Mouse (Mus musculus): Measurements from ENCODE around the gene Numb. TPM values are rescaled to one million over a fixed set of nuclear protein-coding genes. Genes with fewer than 3 reads are reported as not detected.

Gene Numb
- total and polyA plus RNA-seq, 3 experiments: 8.4 to 14.6 TPM; not detected in 1

DNA sequence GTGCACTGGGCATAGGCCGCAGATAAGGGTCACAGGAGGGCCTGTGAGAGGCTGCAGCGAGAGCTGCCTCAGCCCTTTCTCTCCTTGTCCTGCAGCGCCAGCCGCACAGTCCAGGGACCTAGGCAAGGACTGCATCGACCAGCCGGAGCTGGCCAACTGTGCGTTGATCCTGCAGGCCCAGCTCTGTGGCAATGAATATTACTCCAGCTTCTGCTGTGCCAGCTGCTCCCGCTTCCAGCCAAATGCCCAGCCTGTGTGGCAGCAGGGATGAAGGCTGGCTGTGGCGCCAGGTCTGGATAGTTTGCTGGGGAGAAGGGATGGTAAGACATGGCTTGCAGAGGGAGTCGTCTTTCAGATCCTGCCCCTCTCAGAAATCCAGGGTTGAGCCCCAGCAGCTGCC is 130.0 kb downstream of the Numb start:
- no peak overlapping the region for H3K27ac ChIP-seq (ENCODE audit: control insufficient read depth, low read depth, low read length)
- no peak for TF ChIP-seq JUND (IDR thresholded peaks at IDR 0.05; ENCODE audit: low read depth, low read length)
- TF ChIP-seq MAFK (IDR thresholded peaks at IDR 0.05; ENCODE audit: borderline replicate concordance, low read depth, low read length): no peak
- TF ChIP-seq BHLHE40 (IDR thresholded peaks at IDR 0.05; ENCODE audit: borderline replicate concordance, low read depth, low read length): no peak
- no peak for TF ChIP-seq ZKSCAN1 (IDR thresholded peaks at IDR 0.05; ENCODE audit: low read depth, low read length)
- no peak for TF ChIP-seq MAX (IDR thresholded peaks at IDR 0.05; ENCODE audit: low read length)
- no peak for TF ChIP-seq SMC3 (IDR thresholded peaks at IDR 0.05; ENCODE audit: low read depth, low read length)
- no peak for TF ChIP-seq NRF1 (IDR thresholded peaks at IDR 0.05; ENCODE audit: insufficient read depth, low read depth, low read length, poor library complexity, severe bottlenecking)
- TF ChIP-seq UBTF (IDR thresholded peaks at IDR 0.05; ENCODE audit: borderline replicate concordance, insufficient read depth, low read depth, low read length): no peak
- H3K9me3 ChIP-seq (replicated peaks; ENCODE audit: insufficient read depth, low read length): no peaks in the 10 kb centered on the region
- no peaks in the 10 kb centered on the region; a peak in 1 of 4 replicates for H3K36me3 ChIP-seq (ENCODE audit: control insufficient read depth in 1 of 2, insufficient read depth in 2 of 2, low read length in 2 of 2)
- DNase-seq (ENCODE audit: low read depth, low spot score): no peak
- no peak overlapping the region for H3K4me3 ChIP-seq (ENCODE audit: control insufficient read depth in 1 of 2, insufficient read depth in 1 of 2, low read depth in 2 of 2, low read length in 2 of 2)
- no peaks in the 10 kb centered on the region for H3K4me1 ChIP-seq (ENCODE audit: control insufficient read depth in 1 of 2, insufficient read depth in 2 of 2, low read length in 2 of 2)
- H3K27me3 ChIP-seq (ENCODE audit: control insufficient read depth in 1 of 2, insufficient read depth in 2 of 2, low read length in 2 of 2): no peaks in the 10 kb centered on the region
- no peak overlapping the region for H3K9ac ChIP-seq (ENCODE audit: control insufficient read depth, low read depth, low read length, poor library complexity, severe bottlenecking)
- no peaks in the 10 kb centered on the region for H3K79me2 ChIP-seq (ENCODE audit: control insufficient read depth, insufficient read depth, low read length, poor library complexity)

DNA sequence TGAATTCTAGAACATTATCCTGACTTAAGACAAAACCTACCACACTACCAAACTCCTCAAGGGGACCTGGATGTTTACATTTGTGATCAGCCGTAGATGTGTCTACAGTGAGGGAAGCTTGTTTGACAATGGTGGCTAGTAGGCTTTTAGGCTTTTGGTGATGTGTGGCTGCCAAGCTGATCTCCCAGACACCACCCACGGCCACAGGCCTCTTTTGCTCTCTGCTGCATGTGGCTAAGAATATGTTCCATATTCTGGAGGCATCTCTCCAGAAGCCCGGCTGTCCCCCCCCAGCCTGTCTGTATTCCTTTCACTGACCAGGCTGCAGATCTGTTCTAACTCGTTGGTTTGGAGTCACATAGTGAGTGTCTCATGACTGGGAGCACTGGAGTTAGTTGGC is 131.0 kb downstream of the Numb start:
- DNase-seq (ENCODE audit: low read depth, low spot score): no peak
- Histone ChIP-seq H3K79me2 (ENCODE audit: control insufficient read depth, insufficient read depth, low read length, poor library complexity) (no peaks in the 10 kb centered on the region), H3K27me3 (ENCODE audit: control insufficient read depth in 1 of 2, insufficient read depth in 2 of 2, low read length in 2 of 2) (no peaks in the 10 kb centered on the region), H3K9me3 (replicated peaks; ENCODE audit: insufficient read depth, low read length) (no peaks in the 10 kb centered on the region), H3K9ac (ENCODE audit: control insufficient read depth, low read depth, low read length, poor library complexity, severe bottlenecking) (no peak overlapping the region), H3K36me3 (ENCODE audit: control insufficient read depth in 1 of 2, insufficient read depth in 2 of 2, low read length in 2 of 2) (no peaks in the 10 kb centered on the region; a peak in 1 of 4 replicates), H3K27ac (ENCODE audit: control insufficient read depth, low read depth, low read length) (no peak overlapping the region), H3K4me3 (ENCODE audit: control insufficient read depth in 1 of 2, insufficient read depth in 1 of 2, low read depth in 2 of 2, low read length in 2 of 2) (no peak overlapping the region), H3K4me1 (ENCODE audit: control insufficient read depth in 1 of 2, insufficient read depth in 2 of 2, low read length in 2 of 2) (no peaks in the 10 kb centered on the region)
- no peak for TF ChIP-seq CHD2 (IDR thresholded peaks at IDR 0.05; ENCODE audit: low read length)
- TF ChIP-seq JUND (IDR thresholded peaks at IDR 0.05; ENCODE audit: low read depth, low read length): no peak
- TF ChIP-seq MAX (IDR thresholded peaks at IDR 0.05; ENCODE audit: low read length): no peak
- TF ChIP-seq UBTF (IDR thresholded peaks at IDR 0.05; ENCODE audit: borderline replicate concordance, insufficient read depth, low read depth, low read length): no peak
- no peak for TF ChIP-seq E2F4 (IDR thresholded peaks at IDR 0.05; ENCODE audit: borderline replicate concordance, low read depth, low read length)
- no peak for TF ChIP-seq USF1 (IDR thresholded peaks at IDR 0.05; ENCODE audit: low read depth, low read length)
- no peak for TF ChIP-seq POLR2AphosphoS5 (IDR thresholded peaks at IDR 0.05; ENCODE audit: borderline replicate concordance, low read depth, low read length)
- no peak for TF ChIP-seq ZKSCAN1 (IDR thresholded peaks at IDR 0.05; ENCODE audit: low read depth, low read length)
- no peak for TF ChIP-seq BHLHE40 (IDR thresholded peaks at IDR 0.05; ENCODE audit: borderline replicate concordance, low read depth, low read length)
- TF ChIP-seq TBP (IDR thresholded peaks at IDR 0.05; ENCODE audit: low read depth, low read length): no peak

DNA sequence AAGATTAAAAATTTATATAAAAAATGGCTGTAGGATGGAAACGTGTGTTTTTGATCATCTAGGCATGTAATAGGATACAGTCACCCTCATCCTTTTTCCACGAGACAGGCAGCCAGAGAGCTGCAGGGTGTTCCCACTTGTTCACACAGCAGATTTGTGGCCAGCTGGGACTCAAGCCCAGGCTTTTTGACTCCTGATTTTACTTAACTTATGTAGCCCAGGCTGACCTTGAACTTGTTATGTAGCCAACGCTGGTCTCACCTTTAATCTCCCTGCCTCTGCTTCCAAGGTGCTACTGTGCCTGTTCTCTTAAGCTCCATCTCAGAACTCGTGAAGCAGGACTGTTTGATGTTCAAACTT is 132.0 kb downstream of the Numb start:
- TF ChIP-seq USF1 (IDR thresholded peaks at IDR 0.05; ENCODE audit: low read depth, low read length) (no peak), MXI1 (IDR thresholded peaks at IDR 0.05; ENCODE audit: low read depth, low read length) (no peak), UBTF (IDR thresholded peaks at IDR 0.05; ENCODE audit: borderline replicate concordance, insufficient read depth, low read depth, low read length) (no peak), E2F4 (IDR thresholded peaks at IDR 0.05; ENCODE audit: borderline replicate concordance, low read depth, low read length) (no peak), POLR2AphosphoS5 (IDR thresholded peaks at IDR 0.05; ENCODE audit: borderline replicate concordance, low read depth, low read length) (no peak), POLR2AphosphoS2 (IDR thresholded peaks at IDR 0.05; ENCODE audit: low read length) (no peak), NRF1 (IDR thresholded peaks at IDR 0.05; ENCODE audit: insufficient read depth, low read depth, low read length, poor library complexity, severe bottlenecking) (no peak), TCF12 (IDR thresholded peaks at IDR 0.05; ENCODE audit: low read depth, low read length) (no peak), GATA1 (IDR thresholded peaks at IDR 0.05; ENCODE audit: low read depth, low read length) (no peak), HCFC1 (IDR thresholded peaks at IDR 0.05; ENCODE audit: low read depth, low read length) (no peak), CHD1 (IDR thresholded peaks at IDR 0.05; ENCODE audit: low read depth, low read length) (no peak), NELFE (IDR thresholded peaks at IDR 0.05; ENCODE audit: low read depth, low read length) (no peak), USF2 (IDR thresholded peaks at IDR 0.05; ENCODE audit: borderline replicate concordance in 1 of 2, insufficient read depth in 1 of 2, low read depth in 1 of 2, low read length in 2 of 2) (no peak), MAZ (IDR thresholded peaks at IDR 0.05; ENCODE audit: low read depth, low read length) (no peak), POLR2A (IDR thresholded peaks at IDR 0.05; ENCODE audit: control insufficient read depth in 1 of 2, insufficient read depth in 1 of 2, low read depth in 1 of 2, low read length in 2 of 2, poor library complexity in 1 of 2) (no peak), MAFK (IDR thresholded peaks at IDR 0.05; ENCODE audit: borderline replicate concordance, low read depth, low read length) (no peak), JUND (IDR thresholded peaks at IDR 0.05; ENCODE audit: low read depth, low read length) (no peak), ZMIZ1 (IDR thresholded peaks at IDR 0.05; ENCODE audit: low read depth, low read length) (no peak)
- no peaks in the 10 kb centered on the region for H3K79me2 ChIP-seq (ENCODE audit: control insufficient read depth, insufficient read depth, low read length, poor library complexity)
- no peak overlapping the region for H3K4me3 ChIP-seq (ENCODE audit: control insufficient read depth in 1 of 2, insufficient read depth in 1 of 2, low read depth in 2 of 2, low read length in 2 of 2)

More for the DNA sequence above, 132.0 kb downstream of the Numb start:
- H3K9ac ChIP-seq (ENCODE audit: control insufficient read depth, low read depth, low read length, poor library complexity, severe bottlenecking): no peak overlapping the region
- no peaks in the 10 kb centered on the region; a peak in 1 of 4 replicates for H3K36me3 ChIP-seq (ENCODE audit: control insufficient read depth in 1 of 2, insufficient read depth in 2 of 2, low read length in 2 of 2)
- no peaks in the 10 kb centered on the region for H3K9me3 ChIP-seq (replicated peaks; ENCODE audit: insufficient read depth, low read length)
- no peaks in the 10 kb centered on the region for H3K4me1 ChIP-seq (ENCODE audit: control insufficient read depth in 1 of 2, insufficient read depth in 2 of 2, low read length in 2 of 2)
- no peak overlapping the region for H3K27ac ChIP-seq (ENCODE audit: control insufficient read depth, low read depth, low read length)
- no peaks in the 10 kb centered on the region for H3K27me3 ChIP-seq (ENCODE audit: control insufficient read depth in 1 of 2, insufficient read depth in 2 of 2, low read length in 2 of 2)
- no peak for DNase-seq (ENCODE audit: low read depth, low spot score)

Data from MEL (cell line).